Mouse (Mus musculus) thymus, adult 2 months (tissue): Measurements from ENCODE around the gene Lck.

Experiments
- CTCF ChIP-seq: fragments of 200-500 bp; IDR thresholded peaks from 2 replicates; pipeline ENCODE4 v1.5.1; 2012; ENCODE audit warnings: mild to moderate bottlenecking, control low read depth, low read length, moderate library complexity, borderline replicate concordance; ENCODE audit not compliant: control insufficient read depth, poor library complexity, insufficient read depth; ENCODE audit errors: extremely low read depth
- POLR2A ChIP-seq: fragments of 200-500 bp; IDR thresholded peaks from 2 replicates; pipeline ENCODE4 v1.6.1; 2012; ENCODE audit warnings: mild to moderate bottlenecking, low read length, control low read depth, moderate library complexity; ENCODE audit not compliant: control insufficient read depth, poor library complexity, insufficient read depth; ENCODE audit errors: extremely low read depth

DNA sequence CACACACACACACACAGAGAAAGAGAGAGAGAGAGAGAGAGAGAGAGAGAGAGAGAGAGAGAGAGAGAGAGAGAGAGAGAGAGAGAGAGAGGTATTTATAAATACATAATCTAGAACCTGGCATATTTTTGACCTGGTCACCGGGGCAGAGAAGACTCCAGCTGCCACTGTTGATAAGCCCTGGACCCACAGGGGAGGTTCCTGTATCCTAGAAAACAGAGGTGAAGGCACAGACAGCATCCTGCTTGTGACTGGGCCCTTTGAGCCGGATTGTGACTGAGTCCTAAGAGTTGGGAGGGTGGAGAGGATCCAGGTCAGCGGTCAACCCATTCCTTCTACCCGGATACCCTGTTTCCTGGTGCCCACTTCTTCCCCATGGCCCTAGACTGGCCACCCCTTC is 15.4 kb upstream of the Lck start:
- TF ChIP-seq CTCF (no peak), POLR2A (no peak)
